Mouse (Mus musculus): ENCODE measurements at regions not wholly inside any gene's neighbourhood (a gene's known extent, or its start where the extent isn't known, plus 50 kb on each side); places are given as distances from the start of the nearest gene placed in this dataset.

DNA sequence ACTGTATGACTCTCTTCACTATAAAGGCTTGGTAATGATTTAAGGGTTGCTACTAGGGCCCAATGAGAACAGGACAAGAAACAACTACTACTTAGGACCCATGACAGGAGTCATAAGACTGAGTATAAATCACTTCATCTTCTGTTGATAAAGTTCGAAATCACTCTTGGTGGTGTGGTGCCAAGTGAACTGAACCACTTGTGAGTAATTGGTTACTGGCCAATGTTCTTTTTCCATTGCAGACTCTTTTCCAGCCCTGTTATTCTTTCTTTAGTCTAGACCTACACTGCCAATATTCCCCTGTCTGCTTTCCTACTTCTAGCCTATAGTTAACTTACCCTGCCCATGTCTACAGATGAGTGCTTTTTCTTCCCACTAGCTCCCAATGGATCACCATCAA is 129.8 kb upstream of the Rarb start:
- TF ChIP-seq CTCF (IDR thresholded peaks at IDR 0.05; ENCODE audit: low read depth) (no peak), EP300 (IDR thresholded peaks at IDR 0.05; ENCODE audit: low read depth) (no peak)
